Mouse (Mus musculus): ENCODE data around the gene Sgpl1. TPM values are rescaled to one million over a fixed set of nuclear protein-coding genes. Genes with fewer than 3 reads are reported as not detected.
A peak's percentile ranks its signal among the peaks of the same experiment; 100 is the strongest.

Gene Sgpl1
- total and polyA plus RNA-seq, 3 experiments = 13.2 to 16.7 (median 13.2) TPM

DNA sequence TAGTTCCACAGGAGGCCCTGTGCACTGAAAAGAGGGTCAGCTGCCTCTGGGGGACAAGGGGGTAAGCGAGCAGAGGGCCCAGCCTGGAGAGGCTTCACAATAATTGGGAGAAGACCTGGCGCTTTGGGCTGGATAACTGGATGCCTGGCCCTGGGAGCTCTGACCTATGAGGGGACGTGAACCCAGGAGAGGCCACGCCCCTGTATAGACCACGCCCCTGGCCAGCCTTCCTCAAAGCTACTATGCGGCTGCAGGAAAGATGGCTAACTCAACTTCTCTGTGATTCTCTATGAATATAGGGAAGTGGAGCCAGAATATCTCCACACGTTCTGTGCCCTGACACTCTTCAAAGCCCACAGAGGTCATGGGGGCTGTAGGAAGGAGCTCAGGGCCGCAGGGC lies 82.9 kb downstream of the Sgpl1 start:
- TF ChIP-seq CTCF (IDR thresholded peaks at IDR 0.05) (no peak), EP300 (IDR thresholded peaks at IDR 0.05; ENCODE audit: insufficient read depth, low read depth, low read length) (no peak), POLR2A (IDR thresholded peaks at IDR 0.05; ENCODE audit: insufficient read depth, low read depth, low read length) (no peak)
- H3K27me3 ChIP-seq (ENCODE audit: control insufficient read depth, insufficient read depth, low read length) = no peaks in the 10 kb centered on the region
- no peak overlapping the region for H3K4me3 ChIP-seq
- no peaks in the 10 kb centered on the region for H3K79me2 ChIP-seq (replicated peaks; ENCODE audit: control insufficient read depth, insufficient read depth, low read length)
- no peak overlapping the region for H3K9ac ChIP-seq (ENCODE audit: low read depth, low read length)
- intact Hi-C loops (cut with DNase I) = loop anchor here (10.0 kb wide), 1 partner anchor 650 kb away; no protein-coding TSS in a partner anchor
- H3K4me1 ChIP-seq (ENCODE audit: control insufficient read depth, insufficient read depth, low read length) = no peaks in the 10 kb centered on the region
- 49% methylated on average over 8 of the region's 8 CpGs for WGBS
- no peak overlapping the region for H3K27ac ChIP-seq
- no peak for DNase-seq
- H3K36me3 ChIP-seq (ENCODE audit: control insufficient read depth, insufficient read depth, low read length) = no peaks in the 10 kb centered on the region

GRCm38 (mm10) chr10:61063271-61063864 lies 84.1 kb downstream of the Sgpl1 start:
- DNase-seq = no peak
- no peaks in the 10 kb centered on the region for H3K4me1 ChIP-seq (ENCODE audit: control insufficient read depth, insufficient read depth, low read length)
- no peak overlapping the region for H3K9ac ChIP-seq (ENCODE audit: low read depth, low read length)
- H3K36me3 ChIP-seq (ENCODE audit: control insufficient read depth, insufficient read depth, low read length) = no peaks in the 10 kb centered on the region
- H3K27me3 ChIP-seq (ENCODE audit: control insufficient read depth, insufficient read depth, low read length) = no peaks in the 10 kb centered on the region
- TF ChIP-seq EP300 (IDR thresholded peaks at IDR 0.05; ENCODE audit: insufficient read depth, low read depth, low read length) = no peak
- no peak for TF ChIP-seq CTCF (IDR thresholded peaks at IDR 0.05)
- no peak for TF ChIP-seq POLR2A (IDR thresholded peaks at IDR 0.05; ENCODE audit: insufficient read depth, low read depth, low read length)
- intact Hi-C loops (cut with DNase I) = loop anchor here (10.0 kb wide), 1 partner anchor 649 kb away; no protein-coding TSS in a partner anchor
- no peak overlapping the region for H3K4me3 ChIP-seq
- H3K79me2 ChIP-seq (replicated peaks; ENCODE audit: control insufficient read depth, insufficient read depth, low read length) = no peaks in the 10 kb centered on the region
- WGBS = 88% methylated on average over 10 of the region's 10 CpGs
- H3K27ac ChIP-seq = no peak overlapping the region

GRCm38 (mm10) chr10:61059543-61060110 lies 87.9 kb downstream of the Sgpl1 start:
- Histone ChIP-seq H3K9ac (ENCODE audit: low read depth, low read length) (no peak overlapping the region), H3K4me3 (no peak overlapping the region), H3K27me3 (ENCODE audit: control insufficient read depth, insufficient read depth, low read length) (no peaks in the 10 kb centered on the region), H3K27ac (no peak overlapping the region), H3K4me1 (ENCODE audit: control insufficient read depth, insufficient read depth, low read length) (no peaks in the 10 kb centered on the region), H3K36me3 (ENCODE audit: control insufficient read depth, insufficient read depth, low read length) (no peaks in the 10 kb centered on the region), H3K79me2 (replicated peaks; ENCODE audit: control insufficient read depth, insufficient read depth, low read length) (no peaks in the 10 kb centered on the region)
- DNase-seq = no peak
- 20% methylated on average over 6 of the region's 6 CpGs for WGBS
- TF ChIP-seq POLR2A (IDR thresholded peaks at IDR 0.05; ENCODE audit: insufficient read depth, low read depth, low read length) = no peak
- TF ChIP-seq CTCF (IDR thresholded peaks at IDR 0.05) = no peak
- no peak for TF ChIP-seq EP300 (IDR thresholded peaks at IDR 0.05; ENCODE audit: insufficient read depth, low read depth, low read length)
- intact Hi-C loops (cut with DNase I) = loop anchor here (10.0 kb wide), 1 partner anchor 645 kb away; no protein-coding TSS in a partner anchor

GRCm38 (mm10) chr10:61059101-61059500 lies 88.4 kb downstream of the Sgpl1 start:
- no peak for DNase-seq
- Histone ChIP-seq H3K27ac (no peak overlapping the region), H3K36me3 (ENCODE audit: control insufficient read depth, insufficient read depth, low read length) (no peaks in the 10 kb centered on the region), H3K4me1 (ENCODE audit: control insufficient read depth, insufficient read depth, low read length) (no peaks in the 10 kb centered on the region), H3K9ac (ENCODE audit: low read depth, low read length) (no peak overlapping the region), H3K79me2 (replicated peaks; ENCODE audit: control insufficient read depth, insufficient read depth, low read length) (no peaks in the 10 kb centered on the region), H3K27me3 (ENCODE audit: control insufficient read depth, insufficient read depth, low read length) (no peaks in the 10 kb centered on the region), H3K4me3 (no peak overlapping the region)
- WGBS = no CpG with 5 or more reads among the region's 1 CpGs
- TF ChIP-seq CTCF (IDR thresholded peaks at IDR 0.05) = no peak
- no peak for TF ChIP-seq EP300 (IDR thresholded peaks at IDR 0.05; ENCODE audit: insufficient read depth, low read depth, low read length)
- no peak for TF ChIP-seq POLR2A (IDR thresholded peaks at IDR 0.05; ENCODE audit: insufficient read depth, low read depth, low read length)
- intact Hi-C loops (cut with DNase I) = no loop called here

DNA sequence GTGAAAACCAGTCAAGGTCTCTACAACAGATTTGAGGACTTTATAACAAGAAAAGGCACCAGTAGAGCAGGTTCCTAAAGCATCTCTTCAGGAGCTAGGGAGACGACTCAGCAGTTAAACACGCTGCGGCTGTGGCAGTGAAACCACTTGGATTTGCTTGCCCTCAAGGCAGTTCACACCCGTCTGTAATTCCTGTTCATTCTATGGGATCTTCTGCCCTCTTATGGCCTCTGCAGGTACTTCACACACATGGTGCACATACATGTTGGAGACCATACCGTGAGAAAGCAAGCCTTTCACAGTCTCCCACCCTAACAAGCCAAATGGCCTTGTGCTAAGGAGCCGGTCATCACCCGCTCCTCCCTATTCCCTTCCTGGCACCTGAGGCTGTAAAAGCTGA lies 90.8 kb downstream of the Sgpl1 start:
- H3K4me1 ChIP-seq (ENCODE audit: control insufficient read depth, insufficient read depth, low read length) = no peaks in the 10 kb centered on the region
- no peak for TF ChIP-seq CTCF (IDR thresholded peaks at IDR 0.05)
- no peak for TF ChIP-seq EP300 (IDR thresholded peaks at IDR 0.05; ENCODE audit: insufficient read depth, low read depth, low read length)
- TF ChIP-seq POLR2A (IDR thresholded peaks at IDR 0.05; ENCODE audit: insufficient read depth, low read depth, low read length) = no peak
- no peak for DNase-seq
- H3K4me3 ChIP-seq = no peak overlapping the region
- H3K27me3 ChIP-seq (ENCODE audit: control insufficient read depth, insufficient read depth, low read length) = no peaks in the 10 kb centered on the region
- H3K79me2 ChIP-seq (replicated peaks; ENCODE audit: control insufficient read depth, insufficient read depth, low read length) = no peaks in the 10 kb centered on the region
- H3K27ac ChIP-seq = no peak overlapping the region
- intact Hi-C loops (cut with DNase I) = no loop called here
- no peaks in the 10 kb centered on the region for H3K36me3 ChIP-seq (ENCODE audit: control insufficient read depth, insufficient read depth, low read length)
- H3K9ac ChIP-seq (ENCODE audit: low read depth, low read length) = no peak overlapping the region
- WGBS = 96% methylated on average over 7 of the region's 7 CpGs

- intact Hi-C loops (cut with DNase I) = loop anchor here (1.0 to 2.0 kb wide), 2 partner anchors 217 to 274 kb away; no protein-coding TSS in a partner anchor
- 56% methylated on average over 14 of the region's 14 CpGs for WGBS
These were observed 95.4 kb downstream of the Sgpl1 start for GRCm38 (mm10) chr10:61051993-61052613.

More at GRCm38 (mm10) chr10:61051993-61052613, 95.4 kb downstream of the Sgpl1 start:
- Histone ChIP-seq H3K36me3 (ENCODE audit: control insufficient read depth, insufficient read depth, low read length) (no peaks in the 10 kb centered on the region), H3K9ac (ENCODE audit: low read depth, low read length) (no peak overlapping the region), H3K27ac (no peak overlapping the region), H3K4me3 (no peak overlapping the region), H3K27me3 (ENCODE audit: control insufficient read depth, insufficient read depth, low read length) (no peaks in the 10 kb centered on the region), H3K4me1 (ENCODE audit: control insufficient read depth, insufficient read depth, low read length) (no peaks in the 10 kb centered on the region), H3K79me2 (replicated peaks; ENCODE audit: control insufficient read depth, insufficient read depth, low read length) (no peaks in the 10 kb centered on the region)
- peak; percentile 84; the same call in 1 of the 2 replicates for TF ChIP-seq EP300 (IDR thresholded peaks at IDR 0.05; ENCODE audit: insufficient read depth, low read depth, low read length)
- no peak for TF ChIP-seq POLR2A (IDR thresholded peaks at IDR 0.05; ENCODE audit: insufficient read depth, low read depth, low read length)
- TF ChIP-seq CTCF (IDR thresholded peaks at IDR 0.05) = peak; percentile 99
- peak; percentile 54 to 66 for DNase-seq

Small RNAs within 50 kb of the gene (microRNA-seq; reads per million reads assigned to microRNA genes)
- 0 reads per million in 2 experiments for gene Gm44308

Other genes starting within 250 kb of the Sgpl1 start
- gene Pcbd1, start 58.4 kb downstream of the Sgpl1 start, total RNA-seq (2021) = under 1 TPM; 0.50 to 0.86 TPM
- 1.8 and 2.5 TPM in 2 replicates for gene Pcbd1, start 58.4 kb downstream of the Sgpl1 start, polyA plus RNA-seq (2012; rRNA removed)
- gene Tbata, start 24.3 kb upstream of the Sgpl1 start, total RNA-seq (2021) = not detected
- 0.32 and 0.45 TPM in 2 replicates for gene Tbata, start 24.3 kb upstream of the Sgpl1 start, polyA plus RNA-seq (2012; rRNA removed)
- gene Adamts14, start 125.7 kb upstream of the Sgpl1 start, total RNA-seq (2021) = 1 to 10 TPM in 1 of 2 experiments, under 1 TPM in 1; 0.91 to 1.6 TPM
- 1.2 and 1.3 TPM in 2 replicates for gene Adamts14, start 125.7 kb upstream of the Sgpl1 start, polyA plus RNA-seq (2012; rRNA removed)
- under 1 TPM; 0.23 to 0.32 TPM for gene Prf1, start 150.1 kb upstream of the Sgpl1 start, total RNA-seq (2021)
- 0.12 and 1.3 TPM in 2 replicates for gene Prf1, start 150.1 kb upstream of the Sgpl1 start, polyA plus RNA-seq (2012; rRNA removed)
- gene Pald1, start 235.8 kb upstream of the Sgpl1 start, total RNA-seq (2021) = 10 to 100 TPM; 15.3 to 17.6 TPM
- gene Pald1, start 235.8 kb upstream of the Sgpl1 start, polyA plus RNA-seq (2012; rRNA removed) = 17.7 and 20.4 TPM in 2 replicates